Mouse (Mus musculus): Measurements from ENCODE around the gene Mettl18. TPM values are rescaled to one million over a fixed set of nuclear protein-coding genes. Genes with fewer than 3 reads are reported as not detected.
"Not testable (repeated sequence)": the region's sequence is repeated elsewhere in the genome, so short reads cannot be mapped to it uniquely, and the experiment has no call there.

Gene Mettl18
- polyA plus RNA-seq, 1 experiment from 2014 or later = 4.2 TPM

DNA sequence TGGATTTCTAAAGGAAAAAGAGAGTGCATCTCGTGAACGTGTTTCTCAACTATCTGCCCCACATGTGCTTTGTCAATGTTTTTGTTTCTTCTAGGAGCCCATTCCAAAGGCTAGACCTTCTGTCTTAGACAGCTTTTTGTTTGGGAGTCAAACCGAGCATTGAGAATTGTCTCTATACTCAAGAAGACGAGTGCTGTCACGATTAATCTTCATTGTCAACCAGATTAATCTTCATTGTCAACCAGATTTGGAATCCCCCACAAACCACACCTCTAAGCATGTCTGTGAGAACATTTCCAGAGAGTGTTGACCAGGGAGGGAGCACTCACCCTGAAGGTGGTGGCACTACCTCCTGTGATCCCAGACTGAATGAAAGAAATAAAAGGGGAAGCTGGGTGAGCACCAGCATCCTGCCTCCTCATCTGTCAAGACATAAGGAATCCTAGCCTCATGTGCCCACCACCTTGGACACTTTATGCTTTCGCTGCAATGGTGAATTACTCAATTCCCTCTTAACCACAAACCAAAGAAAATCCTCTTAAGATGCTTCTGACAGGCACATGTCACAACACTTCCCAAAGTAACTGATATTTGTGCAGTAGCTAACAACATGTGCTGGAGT, 7.3 kb downstream of the Mettl18 start:
- Histone ChIP-seq H3K27ac (replicated peaks) (no peak overlapping the region), H3K9me3 (replicated peaks) (no peaks in the 10 kb centered on the region)

DNA sequence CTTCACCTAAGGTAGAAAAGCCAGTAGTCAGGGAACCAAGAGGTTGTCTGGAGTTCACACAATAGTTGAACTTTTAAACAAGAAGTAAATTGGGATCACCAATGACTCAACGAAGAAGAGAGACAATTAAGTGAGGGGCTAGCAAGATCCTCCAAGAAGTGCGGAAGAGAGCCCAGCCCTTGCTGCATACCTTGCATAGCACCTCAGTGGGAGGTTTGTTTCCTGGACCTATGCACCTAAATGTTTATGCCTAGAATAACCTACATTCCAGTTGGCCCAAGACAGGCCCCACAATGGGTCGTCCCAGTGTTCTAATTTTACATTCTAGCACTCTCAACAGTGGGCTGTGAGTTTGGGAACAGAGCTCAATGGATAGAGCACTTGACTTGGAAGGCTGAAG, 9.6 kb downstream of the Mettl18 start:
- Histone ChIP-seq H3K4me2 (no peak overlapping the region), H3K36me3 (replicated peaks) (no peaks in the 10 kb centered on the region), H3K9me3 (replicated peaks) (no peaks in the 10 kb centered on the region), H3K4me3 (replicated peaks) (no peak overlapping the region), H3K27ac (replicated peaks) (no peak overlapping the region), H3K27me3 (no peaks in the 10 kb centered on the region), H3K9ac (no peak overlapping the region), H3K4me1 (replicated peaks) (no peaks in the 10 kb centered on the region)
- 49% methylated on average over 3 of the region's 3 CpGs for WGBS (ENCODE audit: insufficient replicate concordance)
- ATAC-seq (ENCODE audit: insufficient read depth) = no peak

More for the DNA sequence above, 7.3 kb downstream of the Mettl18 start:
- H3K36me3 ChIP-seq (replicated peaks) = no peaks in the 10 kb centered on the region
- H3K4me2 ChIP-seq = no peak overlapping the region
- 42% methylated on average over 6 of the region's 6 CpGs for WGBS (ENCODE audit: insufficient replicate concordance)
- H3K27me3 ChIP-seq = no peaks in the 10 kb centered on the region
- no peak for ATAC-seq (ENCODE audit: insufficient read depth)
- no peaks in the 10 kb centered on the region for H3K4me1 ChIP-seq (replicated peaks)
- H3K4me3 ChIP-seq (replicated peaks) = no peak overlapping the region
- H3K9ac ChIP-seq = no peak overlapping the region

DNA sequence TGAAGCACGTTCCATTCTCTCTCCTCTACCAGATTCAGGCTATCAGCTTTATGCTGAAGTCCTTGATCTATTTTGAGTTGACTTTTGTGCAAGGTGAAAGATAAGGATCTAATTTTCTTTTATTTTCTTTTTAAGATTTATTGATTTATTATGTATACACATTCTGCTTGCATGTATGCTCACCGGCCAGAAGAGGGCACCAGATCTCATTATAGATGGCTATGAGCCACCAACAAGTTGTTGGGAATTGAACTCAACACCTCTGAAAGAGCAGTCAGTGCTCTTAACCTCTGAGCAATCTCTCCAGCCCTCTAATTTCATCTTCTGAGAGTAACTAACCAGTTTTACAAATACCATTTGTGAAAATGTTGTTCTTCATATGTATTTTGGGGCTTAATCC, 14.5 kb downstream of the Mettl18 start:
- Histone ChIP-seq H3K27ac (replicated peaks) (no peak overlapping the region), H3K9me3 (replicated peaks) (no peaks in the 10 kb centered on the region), H3K4me1 (replicated peaks) (no peaks in the 10 kb centered on the region), H3K27me3 (no peaks in the 10 kb centered on the region), H3K36me3 (replicated peaks) (no peaks in the 10 kb centered on the region), H3K9ac (no peak overlapping the region), H3K4me3 (replicated peaks) (no peak overlapping the region), H3K4me2 (no peak overlapping the region)
- 28% methylated on average over 2 of the region's 2 CpGs for WGBS (ENCODE audit: insufficient replicate concordance)
- ATAC-seq (ENCODE audit: insufficient read depth) = no peak

DNA sequence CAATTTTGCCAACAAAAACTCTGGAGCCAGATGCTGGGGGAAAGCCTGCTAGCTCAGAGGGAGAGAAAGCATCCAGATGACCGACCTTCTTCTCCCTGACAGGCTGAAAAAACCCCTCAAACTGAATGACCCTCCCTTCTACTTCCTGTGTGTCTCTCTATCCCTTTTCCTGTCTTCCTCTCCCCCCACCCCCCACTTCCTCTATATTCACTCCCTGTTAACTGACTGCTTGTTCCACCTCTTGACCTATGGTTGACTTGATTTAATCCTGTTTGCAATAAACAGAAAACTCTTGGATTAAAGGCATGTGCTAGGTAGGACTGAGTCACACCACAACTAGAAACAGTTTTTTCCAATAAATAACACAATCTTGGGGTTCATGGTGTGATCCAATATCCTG, 19.9 kb downstream of the Mettl18 start:
- ATAC-seq (ENCODE audit: insufficient read depth) = no peak
- no peaks in the 10 kb centered on the region for H3K4me1 ChIP-seq (replicated peaks)
- 5% methylated on average over 1 of the region's 1 CpGs for WGBS (ENCODE audit: insufficient replicate concordance)

DNA sequence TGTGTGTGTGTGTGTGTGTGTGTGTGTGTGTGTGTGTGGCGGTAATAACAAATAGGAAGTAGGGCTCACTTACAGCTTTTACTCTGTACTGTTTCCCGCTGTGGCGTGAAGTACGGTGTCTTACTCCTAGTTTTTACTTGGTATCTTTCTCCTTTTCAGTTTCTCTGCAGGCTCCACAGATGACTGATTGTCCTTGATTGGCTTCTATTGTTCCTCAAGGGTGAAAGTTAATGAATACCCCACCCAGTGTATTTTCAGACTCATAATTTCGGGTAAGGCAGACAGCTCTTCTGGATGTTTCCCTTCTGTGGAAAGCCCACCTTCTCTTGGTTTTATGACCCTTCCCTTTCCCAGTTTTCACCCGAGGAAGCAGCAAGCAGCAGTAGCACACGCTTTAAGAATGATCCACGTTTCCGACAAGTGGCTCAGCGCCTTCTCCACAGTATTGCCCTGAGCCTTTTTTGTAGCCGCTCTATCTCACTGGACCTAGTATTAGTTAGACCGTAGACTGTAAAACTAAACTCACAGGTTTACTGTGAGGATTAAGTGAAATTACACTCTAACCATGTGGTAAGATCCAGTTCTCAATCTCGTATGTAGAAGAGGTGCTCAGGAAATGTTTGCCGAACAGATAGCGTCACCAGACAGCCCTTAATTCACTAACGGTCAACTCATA, 23.7 kb downstream of the Mettl18 start:
- H3K9me3 ChIP-seq (replicated peaks) = no peaks in the 10 kb centered on the region
- H3K27me3 ChIP-seq = no peaks in the 10 kb centered on the region
- ATAC-seq (ENCODE audit: insufficient read depth) = no peak
- no peaks in the 10 kb centered on the region for H3K36me3 ChIP-seq (replicated peaks)
- H3K27ac ChIP-seq (replicated peaks) = no peak overlapping the region
- WGBS (ENCODE audit: insufficient replicate concordance) = 64% methylated on average over 16 of the region's 16 CpGs
- no peak overlapping the region for H3K4me3 ChIP-seq (replicated peaks)
- no peak overlapping the region for H3K4me2 ChIP-seq
- H3K9ac ChIP-seq = no peak overlapping the region
- no peaks in the 10 kb centered on the region for H3K4me1 ChIP-seq (replicated peaks)

More for the DNA sequence above, 19.9 kb downstream of the Mettl18 start:
- no peaks in the 10 kb centered on the region for H3K9me3 ChIP-seq (replicated peaks)
- H3K36me3 ChIP-seq (replicated peaks) = no peaks in the 10 kb centered on the region
- H3K4me3 ChIP-seq (replicated peaks) = no peak overlapping the region
- no peaks in the 10 kb centered on the region for H3K27me3 ChIP-seq
- no peak overlapping the region for H3K27ac ChIP-seq (replicated peaks)
- no peak overlapping the region for H3K4me2 ChIP-seq
- H3K9ac ChIP-seq = no peak overlapping the region

DNA sequence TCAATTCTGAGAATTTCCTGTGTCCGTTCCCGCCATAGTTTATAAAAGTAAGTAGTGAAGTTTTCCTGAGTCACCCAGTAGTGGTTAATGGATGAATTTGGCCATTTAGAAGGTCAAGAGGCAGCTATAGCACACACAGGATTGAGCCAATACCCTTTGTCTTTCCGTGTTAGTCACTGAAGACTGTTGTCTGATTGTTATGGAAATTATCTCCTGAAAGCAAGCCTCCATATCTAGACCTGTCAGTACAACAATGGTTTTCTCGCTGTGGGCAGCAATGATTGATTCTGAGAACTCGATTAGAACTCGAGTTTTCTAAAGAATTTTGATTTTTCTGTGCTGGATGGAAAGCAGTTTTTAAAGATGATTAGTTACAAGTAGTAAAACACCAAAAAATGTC, 25.1 kb downstream of the Mettl18 start:
- Histone ChIP-seq H3K9ac (no peak overlapping the region), H3K36me3 (replicated peaks) (no peaks in the 10 kb centered on the region), H3K4me2 (no peak overlapping the region), H3K9me3 (replicated peaks) (no peaks in the 10 kb centered on the region), H3K27ac (replicated peaks) (no peak overlapping the region), H3K4me3 (replicated peaks) (no peak overlapping the region), H3K27me3 (no peaks in the 10 kb centered on the region), H3K4me1 (replicated peaks) (no peaks in the 10 kb centered on the region)
- WGBS (ENCODE audit: insufficient replicate concordance) = 36% methylated on average over 6 of the region's 6 CpGs
- no peak for ATAC-seq (ENCODE audit: insufficient read depth)

DNA sequence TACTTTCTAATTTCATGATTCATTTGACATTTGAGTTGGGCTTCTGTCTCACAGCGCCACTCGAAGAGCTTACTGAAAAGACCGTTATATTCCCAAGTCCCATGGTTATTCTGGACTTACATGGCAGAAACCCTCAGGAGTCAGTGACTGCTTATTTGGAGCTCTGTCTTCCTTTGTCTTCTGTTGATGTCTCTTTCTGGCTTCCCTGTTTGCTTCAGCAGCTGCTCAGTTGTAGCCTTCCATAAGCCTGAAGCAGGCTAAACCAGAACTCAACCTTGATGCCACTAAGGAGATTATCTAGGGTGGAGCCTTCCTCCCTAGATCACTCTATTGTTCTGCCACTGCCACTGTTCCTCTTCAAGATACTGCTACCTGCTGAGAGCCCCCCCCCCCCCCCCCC, 26.1 kb downstream of the Mettl18 start:
- H3K27ac ChIP-seq (replicated peaks); H3K27me3 ChIP-seq; H3K4me3 ChIP-seq (replicated peaks); ATAC-seq (ENCODE audit: insufficient read depth); H3K9me3 ChIP-seq (replicated peaks); H3K9ac ChIP-seq; H3K36me3 ChIP-seq (replicated peaks); H3K4me2 ChIP-seq; H3K4me1 ChIP-seq (replicated peaks): not testable (repeated sequence)
- WGBS (ENCODE audit: insufficient replicate concordance) = 85% methylated on average over 3 of the region's 3 CpGs

DNA sequence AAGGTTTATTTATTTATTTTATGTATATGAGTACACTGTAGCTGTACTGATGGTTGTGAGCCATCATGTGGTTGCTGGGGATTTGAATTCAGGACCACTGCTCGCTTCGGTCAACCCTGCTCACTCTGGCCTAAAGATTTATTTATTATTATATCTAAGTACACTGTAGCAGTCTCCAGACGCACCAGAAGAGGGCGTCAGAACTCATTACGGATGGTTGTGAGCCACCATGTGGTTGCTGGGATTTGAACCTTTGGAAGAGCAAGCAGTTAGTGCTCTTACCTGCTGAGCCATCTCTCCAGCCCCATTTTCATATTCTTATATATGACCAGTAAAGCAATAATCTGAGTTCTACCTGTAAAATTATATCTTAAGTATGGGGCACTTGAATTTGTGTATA, 27.4 kb downstream of the Mettl18 start:
- H3K4me3 ChIP-seq (replicated peaks); H3K36me3 ChIP-seq (replicated peaks); H3K4me2 ChIP-seq; H3K9ac ChIP-seq; H3K9me3 ChIP-seq (replicated peaks); H3K27ac ChIP-seq (replicated peaks); H3K27me3 ChIP-seq; ATAC-seq (ENCODE audit: insufficient read depth); H3K4me1 ChIP-seq (replicated peaks): not testable (repeated sequence)
- 64% methylated on average over 5 of the region's 5 CpGs for WGBS (ENCODE audit: insufficient replicate concordance)

DNA sequence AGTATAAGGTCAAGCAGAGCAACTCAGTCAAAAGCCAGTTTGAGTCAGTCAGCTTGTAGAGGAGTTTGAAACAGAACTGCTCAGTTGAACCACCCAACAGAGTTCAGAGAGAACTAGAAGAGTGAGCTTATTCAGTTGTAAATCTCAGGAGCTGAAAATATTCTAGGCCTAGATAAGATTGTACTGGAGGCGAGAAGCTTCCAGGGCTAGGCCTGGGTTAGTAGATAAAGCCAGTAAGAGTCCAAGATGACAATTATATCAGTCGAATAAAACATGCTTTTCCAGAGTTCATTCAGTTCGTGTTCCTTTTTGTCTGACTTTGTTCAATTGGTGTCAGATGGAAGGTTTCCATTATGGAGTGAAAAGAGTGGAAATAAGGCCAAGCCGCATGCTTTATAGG, 31.0 kb downstream of the Mettl18 start:
- H3K4me2 ChIP-seq = no peak overlapping the region
- H3K36me3 ChIP-seq (replicated peaks) = no peaks in the 10 kb centered on the region
- WGBS (ENCODE audit: insufficient replicate concordance) = 43% methylated on average over 4 of the region's 4 CpGs
- no peak overlapping the region for H3K9ac ChIP-seq
- no peak overlapping the region for H3K4me3 ChIP-seq (replicated peaks)
- no peak overlapping the region for H3K27ac ChIP-seq (replicated peaks)
- no peak for ATAC-seq (ENCODE audit: insufficient read depth)
- no peaks in the 10 kb centered on the region for H3K4me1 ChIP-seq (replicated peaks)
- H3K9me3 ChIP-seq (replicated peaks) = no peaks in the 10 kb centered on the region
- no peaks in the 10 kb centered on the region for H3K27me3 ChIP-seq

DNA sequence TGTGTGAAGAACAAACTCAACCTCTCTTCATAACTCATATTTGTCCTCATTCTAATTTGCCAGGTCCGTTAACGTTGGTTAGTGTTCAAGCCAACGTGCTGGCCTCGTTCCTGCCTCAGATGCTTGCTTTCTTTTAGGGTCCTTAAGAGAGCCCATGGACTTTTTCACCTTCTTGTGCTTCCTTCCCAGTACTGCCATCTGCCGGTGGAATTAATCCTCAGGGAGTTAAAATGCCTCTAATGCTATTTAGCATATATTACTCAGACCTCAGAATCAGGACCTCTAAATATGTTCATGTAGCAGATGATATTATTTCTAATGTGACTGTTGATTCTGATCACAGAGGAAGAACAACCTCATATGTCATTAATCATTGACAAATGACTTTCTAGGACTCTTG, 32.7 kb downstream of the Mettl18 start:
- H3K4me2 ChIP-seq = no peak overlapping the region
- no peak overlapping the region for H3K9ac ChIP-seq
- H3K27ac ChIP-seq (replicated peaks) = no peak overlapping the region
- no peaks in the 10 kb centered on the region for H3K4me1 ChIP-seq (replicated peaks)
- no peaks in the 10 kb centered on the region for H3K9me3 ChIP-seq (replicated peaks)
- no peak for ATAC-seq (ENCODE audit: insufficient read depth)
- no peaks in the 10 kb centered on the region for H3K36me3 ChIP-seq (replicated peaks)
- WGBS (ENCODE audit: insufficient replicate concordance) = 49% methylated on average over 5 of the region's 5 CpGs
- H3K27me3 ChIP-seq = no peaks in the 10 kb centered on the region
- H3K4me3 ChIP-seq (replicated peaks) = no peak overlapping the region

DNA sequence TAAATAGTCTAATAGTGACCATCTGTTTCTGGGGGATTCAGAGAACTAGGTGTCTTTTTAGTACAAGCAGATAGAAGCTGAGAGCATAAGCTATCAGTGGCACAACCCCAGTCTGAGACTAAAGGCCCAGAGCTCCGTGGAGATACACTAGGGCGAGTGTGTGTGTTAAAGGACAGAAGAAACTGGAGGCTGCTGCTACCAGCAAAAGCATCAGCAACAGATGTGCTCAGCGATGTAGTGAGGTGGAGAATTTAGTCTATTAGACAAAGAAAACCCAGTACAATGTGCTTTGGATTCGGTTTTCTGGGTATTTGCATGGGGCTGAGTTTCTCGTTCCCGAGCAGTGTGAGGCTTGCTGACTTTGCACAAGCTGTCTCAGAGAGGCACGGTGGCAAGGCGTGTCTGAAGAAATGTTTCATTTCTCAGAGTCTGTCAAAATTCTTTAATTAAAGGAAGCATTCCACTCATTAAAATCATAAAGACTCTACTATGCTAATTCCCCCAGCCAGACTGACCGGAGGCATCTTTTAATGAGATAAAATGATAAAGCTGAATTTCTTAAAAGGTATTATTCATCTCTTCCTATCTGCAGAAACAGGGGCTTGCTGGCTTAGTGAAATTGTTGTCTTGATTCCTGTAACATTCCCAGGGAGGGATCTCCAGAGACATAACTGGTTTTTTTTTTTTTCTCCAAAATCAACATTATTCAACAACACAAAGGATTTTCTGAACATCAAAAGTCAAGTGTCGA, 45.9 kb downstream of the Mettl18 start:
- no peaks in the 10 kb centered on the region for H3K4me1 ChIP-seq (replicated peaks)
- no peak overlapping the region for H3K27ac ChIP-seq (replicated peaks)
- no peaks in the 10 kb centered on the region for H3K36me3 ChIP-seq (replicated peaks)
- no peak overlapping the region for H3K4me2 ChIP-seq
- no peak overlapping the region for H3K4me3 ChIP-seq (replicated peaks)
- H3K9ac ChIP-seq = no peak overlapping the region
- no peak for ATAC-seq (ENCODE audit: insufficient read depth)
- H3K27me3 ChIP-seq = no peaks in the 10 kb centered on the region
- H3K9me3 ChIP-seq (replicated peaks) = no peaks in the 10 kb centered on the region
- 70% methylated on average over 10 of the region's 10 CpGs for WGBS (ENCODE audit: insufficient replicate concordance)
